Mouse (Mus musculus) brain, embryonic 18.5 days (tissue): ENCODE measurements around the gene Ndufaf1.
"Not testable (repeated sequence)": the region's sequence is repeated elsewhere in the genome, so short reads cannot be mapped to it uniquely, and the experiment has no call there.

Experiments
- DNase-seq: peaks from one replicate; pipeline ENCODE4 v3.0.0-alpha.2; 2012; ENCODE audit warnings: low read depth, low spot score

Gene Ndufaf1

GRCm38 (mm10) chr2:119662220-119663182 lies at the start of gene Ndufaf1:
Gene Ndufaf1, minus strand, starts transcription at chr2:119662827.
- DNase-seq = peak; percentile 59

DNA sequence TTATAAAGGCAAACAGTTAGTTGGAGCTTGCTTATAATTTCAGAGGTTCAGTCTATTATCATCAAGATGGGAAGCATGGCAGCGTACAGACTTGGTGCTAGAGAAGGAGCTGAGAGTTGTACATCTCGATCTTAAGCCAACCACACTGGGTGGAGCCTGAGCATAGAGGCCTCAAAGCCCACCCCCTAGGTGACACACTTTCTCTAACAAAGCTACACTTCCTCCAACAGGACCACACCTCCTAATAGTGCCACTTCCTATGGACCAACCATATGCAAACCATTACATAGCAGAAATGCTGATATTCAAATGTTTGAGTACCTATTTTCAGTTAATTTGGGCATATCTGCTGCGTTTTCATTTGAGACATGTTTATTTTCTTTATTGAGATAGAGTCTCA lies 47.4 kb upstream of the Ndufaf1 start:
- no peak for DNase-seq

DNA sequence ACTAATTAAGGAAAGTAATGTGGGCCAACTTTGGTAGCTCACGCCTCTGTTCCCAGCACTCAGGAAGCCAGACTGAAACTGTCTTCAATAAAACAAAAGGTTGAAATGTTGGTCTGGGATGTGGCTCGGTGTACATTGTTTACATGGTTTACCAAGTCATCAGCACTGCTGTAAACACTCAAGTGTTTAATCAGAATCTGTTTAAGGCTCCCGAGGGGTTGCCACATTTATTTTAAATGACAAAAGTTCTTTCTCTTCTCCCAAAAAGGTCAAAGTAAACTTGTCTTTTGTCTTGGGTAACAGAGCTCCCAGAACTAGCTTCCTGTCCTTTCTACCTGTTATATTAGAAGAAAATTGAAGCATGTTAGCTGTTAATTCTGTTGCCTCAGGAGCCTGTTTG lies 45.0 kb upstream of the Ndufaf1 start:
- DNase-seq = no peak

GRCm38 (mm10) chr2:119703171-119703570 lies 40.5 kb upstream of the Ndufaf1 start:
- no peak for DNase-seq

DNA sequence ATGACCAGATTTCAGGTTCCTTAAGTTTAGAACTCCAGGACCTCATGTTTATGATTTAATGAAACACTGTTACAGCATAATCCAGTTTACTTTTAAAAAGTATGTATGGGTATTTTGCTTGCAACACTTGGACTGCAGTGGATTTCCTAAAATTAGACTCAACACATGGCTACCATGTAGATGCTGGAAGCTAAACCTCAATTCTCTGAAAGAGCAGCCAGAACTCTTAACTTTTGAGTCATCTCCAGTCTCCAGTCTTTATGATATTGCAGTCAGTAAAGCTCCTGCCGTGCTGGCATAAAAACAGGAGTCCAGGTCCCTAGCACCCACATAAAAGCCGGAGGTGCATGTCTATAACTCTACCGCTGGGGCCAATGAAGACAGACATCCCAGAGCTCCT lies 37.3 kb upstream of the Ndufaf1 start:
- DNase-seq = no peak

DNA sequence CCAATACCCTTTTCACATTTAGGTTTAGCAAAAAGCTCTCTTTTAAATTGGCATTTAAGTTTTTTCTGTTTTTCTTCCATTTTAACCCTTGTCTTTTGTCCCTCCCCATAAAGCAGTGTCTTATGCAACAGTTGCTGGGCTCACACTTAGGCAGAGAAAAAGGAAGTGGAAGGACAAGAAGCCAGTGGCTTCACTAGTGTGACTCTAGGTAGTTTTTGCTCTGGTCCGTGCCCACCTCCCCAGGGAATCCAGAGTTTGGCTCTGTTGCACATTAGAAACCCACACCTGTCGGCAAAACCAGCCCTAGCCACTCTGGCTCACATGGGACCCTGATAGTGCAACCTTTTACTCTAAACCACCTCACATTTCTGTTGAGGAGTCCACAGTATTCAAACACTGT lies 35.8 kb upstream of the Ndufaf1 start:
- DNase-seq = no peak

- no peak for DNase-seq
These were observed 33.5 kb upstream of the Ndufaf1 start for GRCm38 (mm10) chr2:119696111-119696510.

DNA sequence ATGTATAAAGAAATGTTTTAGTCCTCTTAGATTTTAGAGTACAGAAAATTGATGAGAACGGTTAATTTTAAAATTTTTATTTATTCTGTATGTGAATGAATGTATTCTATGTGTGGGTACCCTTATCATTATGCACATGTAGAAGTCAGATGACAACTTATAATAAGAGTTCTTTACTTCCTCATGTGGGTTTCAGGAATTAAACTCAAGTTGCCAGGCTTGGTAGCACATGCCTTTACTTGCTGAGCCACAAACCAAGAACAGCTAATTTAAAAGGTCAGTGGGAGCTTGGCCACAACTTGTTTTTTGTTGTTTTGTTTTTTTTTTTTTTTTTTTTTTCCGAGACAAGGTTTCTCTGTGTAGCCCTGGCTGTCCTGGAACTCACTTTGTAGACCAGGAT lies 32.2 kb upstream of the Ndufaf1 start:
- DNase-seq = no peak

DNA sequence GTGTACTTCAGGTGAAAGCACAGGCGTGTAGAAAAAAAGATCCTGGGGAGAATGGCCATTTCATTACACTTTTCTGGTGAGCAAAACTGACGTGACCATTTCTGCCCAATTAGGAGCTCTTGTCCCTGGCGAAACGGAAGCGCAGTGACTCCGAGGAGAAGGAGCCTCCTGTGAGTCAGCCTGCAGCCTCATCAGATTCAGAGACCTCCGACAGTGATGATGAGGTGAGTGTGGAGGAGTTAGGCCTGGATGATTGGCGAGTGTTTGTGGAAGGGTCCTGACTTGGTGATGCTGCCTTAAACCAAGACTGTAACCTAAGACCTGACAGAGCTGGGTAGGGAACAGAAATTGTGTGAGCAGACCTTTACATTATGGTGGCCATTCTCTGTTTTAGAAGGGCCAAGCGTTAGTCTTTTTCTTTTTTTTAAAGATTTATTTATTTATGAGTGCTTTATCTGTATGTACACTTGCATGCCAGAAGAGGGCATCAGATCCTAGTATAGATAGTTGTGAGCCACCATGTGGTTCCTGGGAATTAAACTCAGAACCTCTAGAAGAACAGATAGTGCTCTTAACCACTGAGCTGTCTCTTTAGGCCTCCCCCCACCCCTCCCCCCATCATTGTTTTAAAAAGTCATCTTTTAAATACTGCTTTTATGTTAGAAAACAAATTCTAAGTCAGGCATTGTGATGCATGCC lies 29.5 kb upstream of the Ndufaf1 start:
- no peak for DNase-seq

GRCm38 (mm10) chr2:119683706-119684105 lies 21.1 kb upstream of the Ndufaf1 start:
- DNase-seq = no peak

DNA sequence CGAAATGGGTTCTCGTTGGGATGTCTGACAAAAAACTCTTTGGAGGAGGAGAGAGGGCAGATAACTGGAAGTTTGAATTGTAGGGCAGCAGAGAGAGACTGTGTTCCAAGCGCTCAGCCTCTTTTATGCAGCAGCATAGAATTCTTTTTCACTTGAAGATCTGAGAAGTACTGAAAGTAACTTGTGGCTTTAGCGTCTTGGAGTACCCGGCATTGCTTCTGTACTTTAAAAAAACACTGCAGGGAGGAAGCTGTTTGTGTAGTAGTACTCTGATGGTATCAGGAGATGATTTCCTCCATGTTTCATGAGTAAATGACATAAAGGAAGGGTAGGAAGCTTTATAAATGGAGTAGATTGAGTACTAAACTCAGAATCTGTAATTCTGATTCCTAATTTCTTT lies 13.2 kb upstream of the Ndufaf1 start:
- DNase-seq = no peak

DNA sequence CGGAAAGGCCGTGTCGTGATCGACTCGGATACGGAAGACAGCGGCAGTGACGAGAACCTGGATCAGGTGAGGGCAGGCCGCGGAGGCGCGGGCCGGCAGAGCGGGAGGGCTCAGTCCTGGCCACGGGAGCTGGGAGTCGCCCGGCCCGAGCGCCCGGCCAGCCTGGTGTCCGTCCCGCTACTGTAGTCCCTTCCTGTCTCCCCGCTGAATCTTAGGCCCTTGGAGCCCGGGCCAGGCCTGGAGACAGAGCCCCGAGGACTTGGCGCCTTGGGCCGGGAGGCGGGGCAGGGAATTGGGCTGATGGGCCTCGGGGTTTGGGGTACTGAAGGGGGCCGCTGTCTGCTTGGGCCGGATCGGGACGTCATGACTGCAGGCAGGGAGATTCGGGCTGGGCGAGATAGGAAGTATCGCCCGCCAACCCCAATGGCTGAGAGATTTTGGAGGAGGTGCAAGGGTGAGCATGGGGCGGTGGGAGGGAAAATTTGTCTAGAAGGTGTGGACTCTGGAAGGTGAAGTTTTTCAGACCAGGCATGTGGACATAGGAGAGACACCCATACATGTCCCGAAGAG lies 12.7 kb upstream of the Ndufaf1 start:
- DNase-seq = no peak

DNA sequence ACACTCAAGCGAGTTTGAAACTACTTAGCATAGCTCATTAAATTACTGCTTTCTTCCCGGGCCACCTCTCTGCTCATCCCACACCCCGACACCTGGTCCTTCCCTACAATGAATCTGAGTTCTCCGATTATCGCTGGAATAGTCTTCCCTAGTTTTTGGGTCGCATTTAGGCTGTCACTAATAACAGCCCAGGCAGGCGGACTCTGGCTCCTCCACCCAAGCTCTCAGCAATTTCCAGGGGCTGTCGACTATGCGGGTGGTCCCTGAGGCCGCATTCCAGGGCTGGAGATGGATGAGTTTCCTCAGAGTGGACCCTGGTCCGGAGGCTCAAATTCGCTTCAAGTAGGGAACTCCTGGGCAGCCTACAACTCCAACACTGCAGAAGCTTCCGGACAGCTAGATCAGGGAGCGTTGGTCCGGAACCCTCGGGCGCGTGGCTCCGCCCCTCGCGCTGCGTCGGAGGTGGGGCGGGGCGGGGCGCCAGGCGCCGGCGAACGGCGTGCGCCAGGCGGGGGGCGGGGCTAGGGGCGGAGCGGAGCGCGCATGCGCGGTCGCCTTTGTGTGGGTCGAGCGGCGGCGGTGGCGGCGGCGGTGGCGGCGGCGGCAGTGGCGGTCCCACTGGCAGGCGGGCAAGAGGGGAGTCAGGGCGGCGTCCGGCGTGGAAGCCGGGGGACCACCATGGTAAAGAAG lies 12.0 kb upstream of the Ndufaf1 start, which contains the start of gene Rtf1:
Gene Rtf1, plus strand, starts transcription at position 544 of the 690 bp plus-strand sequence.
- peak; percentile 71 for DNase-seq

DNA sequence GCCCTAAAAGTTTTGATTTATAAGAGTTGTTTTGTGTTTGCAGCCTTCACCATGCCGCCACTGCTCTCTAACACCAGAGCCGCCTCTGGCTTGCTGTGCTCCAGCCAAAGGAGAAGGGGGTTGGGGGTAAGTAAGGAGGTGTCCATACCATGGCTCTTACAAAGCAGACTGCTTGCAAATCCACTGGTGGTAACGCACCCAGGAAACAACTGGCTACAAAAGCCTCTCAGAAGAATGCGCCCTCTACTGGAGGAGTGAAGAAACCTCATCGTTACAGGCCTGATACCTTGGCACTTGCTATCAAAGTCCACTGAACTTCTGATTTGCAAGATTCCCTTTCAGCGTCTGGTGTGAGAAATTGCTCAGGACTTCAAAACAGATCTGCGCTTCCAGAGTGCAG lies 6.4 kb upstream of the Ndufaf1 start:
- DNase-seq = no peak

GRCm38 (mm10) chr2:119665744-119666143 lies 3.1 kb upstream of the Ndufaf1 start:
- not testable (repeated sequence) for DNase-seq

DNA sequence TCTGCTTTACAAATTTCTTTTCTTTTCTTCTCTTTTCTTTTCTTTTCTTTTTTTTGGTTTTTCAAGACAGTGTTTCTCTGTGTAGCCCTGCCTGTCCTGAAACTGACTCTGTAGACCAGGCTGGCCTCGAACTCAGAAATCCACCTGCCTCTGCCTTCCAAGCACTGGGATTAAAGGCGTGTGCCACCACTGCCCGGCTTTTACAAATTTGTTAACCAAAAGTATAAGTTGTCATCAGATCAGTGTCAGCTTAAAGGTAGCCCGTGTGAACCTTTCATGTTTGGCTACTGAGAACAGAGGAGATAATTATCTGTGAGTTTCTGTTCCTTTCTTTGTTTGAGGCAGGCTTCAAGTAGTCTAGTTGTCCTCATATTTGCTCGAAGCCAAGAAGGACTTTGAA lies 18.4 kb downstream of the Ndufaf1 start:
- DNase-seq = no peak

DNA sequence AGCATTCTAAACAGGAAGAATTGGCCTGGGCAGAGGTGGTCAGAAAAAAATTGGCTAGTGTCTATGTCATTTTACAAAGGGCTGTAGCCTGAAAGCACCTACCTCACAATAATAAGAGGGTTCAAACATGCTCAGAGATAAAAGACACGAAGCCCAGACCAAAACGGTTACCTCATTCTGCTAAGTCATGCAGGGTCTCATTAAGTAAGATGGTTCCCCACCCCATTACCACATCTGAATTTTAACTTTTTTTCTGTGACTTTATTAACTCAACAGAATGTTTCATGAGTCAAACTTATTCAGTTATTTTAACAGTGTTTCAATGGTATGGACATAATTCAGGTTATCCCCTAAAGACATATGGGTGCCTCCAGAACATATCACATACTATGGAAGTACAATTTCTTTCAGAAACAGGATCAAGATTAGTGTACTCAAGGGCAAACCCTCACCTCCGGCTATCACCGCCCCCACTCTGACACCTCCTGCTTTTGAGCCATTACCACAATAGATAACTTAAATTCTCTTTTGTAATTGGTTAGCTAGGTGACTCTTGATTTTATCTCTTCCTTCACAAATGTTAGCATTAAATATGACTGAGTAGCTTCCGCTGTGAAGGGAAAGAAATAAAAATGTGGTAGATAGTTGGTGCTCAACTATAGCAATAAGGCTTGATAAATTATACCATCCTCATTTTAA lies 21.3 kb downstream of the Ndufaf1 start:
- no peak for DNase-seq

DNA sequence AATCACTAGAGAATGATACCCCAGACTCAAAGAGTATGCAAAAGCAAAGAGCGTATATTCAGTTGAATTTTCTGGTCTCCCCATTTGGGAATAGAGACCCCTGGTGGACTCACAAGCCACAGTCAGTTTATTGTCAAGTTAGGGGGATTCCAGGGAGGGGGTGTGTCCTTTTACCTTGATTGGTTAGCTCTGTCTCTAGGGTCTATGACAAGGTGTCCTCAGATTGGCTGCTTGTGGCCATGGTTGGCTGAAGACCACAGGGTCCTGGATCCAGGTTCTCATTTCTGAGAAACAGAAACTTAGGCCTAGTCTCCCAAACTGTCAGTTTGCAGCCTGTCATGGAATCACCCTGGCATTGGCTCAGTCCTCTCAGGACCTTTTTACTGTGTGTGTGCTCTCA lies 25.8 kb downstream of the Ndufaf1 start:
- DNase-seq = no peak

DNA sequence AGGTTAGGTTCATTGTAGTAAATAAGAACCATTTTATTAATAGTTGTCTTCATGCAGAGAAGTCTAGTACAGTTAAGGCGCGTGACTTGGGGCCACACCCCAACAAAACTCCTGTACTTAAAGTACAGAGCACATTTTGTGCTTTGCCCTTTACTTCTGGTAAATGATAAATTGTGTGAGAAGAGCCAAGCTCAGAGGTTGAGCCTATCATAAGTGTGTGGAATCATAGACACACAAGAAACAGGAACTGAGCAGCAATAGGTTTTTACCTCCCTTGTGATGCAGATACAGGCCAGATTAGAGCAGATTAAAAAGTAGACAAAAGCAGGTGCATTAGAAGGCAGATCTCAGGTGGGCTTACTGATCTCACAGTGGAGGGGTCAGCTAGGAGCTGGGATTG lies 41.3 kb downstream of the Ndufaf1 start:
- DNase-seq = no peak

DNA sequence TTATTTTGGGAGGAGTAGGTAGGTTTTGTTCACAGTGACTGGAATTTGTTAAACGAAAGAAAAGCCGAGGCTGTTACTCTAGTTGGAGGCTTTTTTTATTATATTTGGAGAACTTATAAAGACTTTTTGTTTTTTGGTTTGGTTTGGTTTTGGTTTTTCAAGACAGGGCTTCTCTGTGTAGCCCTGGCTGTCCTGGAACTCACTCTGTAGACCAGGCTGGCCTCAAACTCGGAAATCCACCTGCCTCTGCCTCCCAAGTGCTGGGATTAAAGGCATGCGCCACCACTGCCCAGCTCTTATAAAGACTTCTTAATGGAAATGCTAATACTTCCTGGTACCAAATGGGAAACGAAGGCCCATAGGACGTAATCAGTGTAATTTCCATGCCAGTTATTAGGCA lies 43.6 kb downstream of the Ndufaf1 start:
- not testable (repeated sequence) for DNase-seq
